27 mouse cellular contexts compared by ENCODE assay signal in the genomic region with DNA sequence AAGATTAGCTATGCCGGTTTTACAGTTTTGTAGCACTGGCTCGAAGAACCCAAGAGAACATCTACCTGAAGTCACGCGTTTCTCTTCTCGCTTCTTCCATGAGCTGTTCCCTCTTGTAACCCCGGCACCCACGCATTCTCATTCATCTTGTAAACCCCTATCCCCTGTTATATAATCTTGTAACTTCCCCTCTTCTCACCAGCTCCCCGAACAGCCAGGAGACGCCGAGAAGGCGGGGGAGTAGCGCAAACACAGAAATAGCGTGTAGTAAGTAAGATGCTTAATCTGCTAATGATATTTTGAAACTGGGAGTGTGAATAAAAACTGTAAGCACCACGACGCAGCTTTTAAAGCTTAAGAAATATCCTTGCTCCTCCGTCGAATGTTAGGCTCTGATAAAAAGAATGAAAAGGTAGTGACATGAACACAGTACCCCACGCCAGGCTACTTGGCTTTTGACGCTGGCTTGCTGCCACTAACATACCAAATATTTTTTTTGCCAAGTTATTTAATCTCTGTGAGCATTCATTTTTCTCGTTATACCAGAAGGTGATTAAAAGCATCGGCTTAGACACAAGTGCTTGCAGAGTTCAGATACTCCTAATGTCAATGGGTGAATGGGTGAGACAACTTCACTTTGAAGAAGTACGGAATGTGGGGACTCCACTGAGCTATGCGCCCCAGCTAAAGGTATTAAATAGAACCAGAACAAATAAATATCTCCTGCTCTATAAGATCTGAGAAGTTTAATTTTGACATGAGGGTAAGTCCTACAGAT. TPM values are rescaled to one million over a fixed set of nuclear protein-coding genes. Genes with fewer than 3 reads are reported as not detected.
A peak's percentile ranks its signal among the peaks of the same experiment; 100 is the strongest.
DNase-seq lines count a peak whose midpoint lies in the region; ATAC-seq and TF ChIP-seq lines count a peak whose summit lies in the region.
"Had no signal": no experiment of that assay in that cellular context is flagged by ENCODE, and none has a peak within 500 bp of the region (broad histone marks: within the 10 kb centered on the region; RNA-seq: fewer than 3 reads in every experiment).

No protein-coding gene starts in this region.

- no peak for TF ChIP-seq POLR2A in spleen, adult 2 months (IDR thresholded peaks at IDR 0.05; ENCODE audit: low read depth, low read length)

- peaks cover 7% of the 10 kb centered on the region; the same call in 1 of the 2 replicates for H3K4me1 ChIP-seq in heart, embryonic 16.5 days (ENCODE audit: control insufficient read depth, insufficient read depth, low read length)
- no peaks in the 10 kb centered on the region; the same call in 1 of the 2 replicates for H3K4me1 ChIP-seq in spleen, adult 2 months (ENCODE audit: control insufficient read depth, insufficient read depth, insufficient read length)
- H3K4me1 ChIP-seq: hindbrain, embryonic 15.5 days had no signal

- TF ChIP-seq CTCF in spleen, adult 2 months (IDR thresholded peaks at IDR 0.05; ENCODE audit: extremely low read depth, insufficient read depth, insufficient read length, insufficient replicate concordance): no peak

- no peak for ATAC-seq in heart, embryonic 16.5 days (replicated peaks; ENCODE audit: extremely low read depth, insufficient read depth, low FRiP score)
- peak; percentile 47 for ATAC-seq in erythroblast, adult 5-6 weeks (replicated peaks; ENCODE audit: low FRiP score, poor library complexity, severe bottlenecking)
- ATAC-seq: activated CD4-positive, CD25-positive, alpha-beta regulatory T cell, adult 4 months; forebrain, embryonic 15.5 days had no signal

- H3K27ac ChIP-seq in heart, embryonic 16.5 days (ENCODE audit: low read length): no peak overlapping the region
- H3K27ac ChIP-seq in spleen, adult 2 months (ENCODE audit: insufficient read depth, low read length): peak overlapping the region; percentile 42; the same call in 1 of the 2 replicates
- H3K27ac ChIP-seq: forebrain, embryonic 15.5 days; heart, embryonic 10.5 days; hindbrain, embryonic 15.5 days; left cerebral cortex, adult 2 months; limb, embryonic 15.5 days; liver, embryonic 15.5 days; macrophage; midbrain, embryonic 12.5 days had no signal

- no peaks in the 10 kb centered on the region for H3K36me3 ChIP-seq in heart, embryonic 16.5 days (ENCODE audit: control insufficient read depth, insufficient read depth)
- no peaks in the 10 kb centered on the region for H3K36me3 ChIP-seq in spleen, adult 2 months (ENCODE audit: control insufficient read depth, insufficient read depth, low read length)
- H3K36me3 ChIP-seq: forebrain, embryonic 15.5 days; G1E; heart, embryonic 10.5 days; hindbrain, embryonic 15.5 days; limb, embryonic 15.5 days; liver, embryonic 15.5 days; midbrain, embryonic 12.5 days had no signal

- intact Hi-C loops in gastrocnemius, postnatal 14 days (cut with DNase I; ENCODE audit: low total_unique reads): no loop called here

- WGBS in heart, embryonic 16.5 days: 62% methylated on average over 23 of the region's 23 CpGs
- 32% methylated on average over 23 of the region's 23 CpGs for WGBS in spleen, adult 2 months

- no peak for DNase-seq in heart, adult 18-20 months
- DNase-seq in spleen, adult 2 months (ENCODE audit: low read depth in 1 of 2, low spot score in 2 of 2): no peak
- no peak for DNase-seq in spleen, adult 18-20 months
- peak; percentile 47 for DNase-seq in telencephalon, adult 2 months (ENCODE audit: low read depth, low spot score)
- DNase-seq in urinary bladder, postnatal 10 days (ENCODE audit: low spot score): no peak
- DNase-seq in gastrocnemius, postnatal 14 days: no peak
- DNase-seq: adrenal gland, adult 8-10 months; B cell, adult 2 months; cerebellum, adult 8-10 months; cerebellum, postnatal 36 days; gastrocnemius, postnatal 10 days; heart, postnatal 36 days; layer of hippocampus, adult 9-11 months; left cerebral cortex, postnatal 4 days had no signal

- H3K9me3 ChIP-seq in heart, embryonic 16.5 days (replicated peaks; ENCODE audit: control insufficient read depth, low read length): no peaks in the 10 kb centered on the region
- H3K9me3 ChIP-seq: forebrain, embryonic 15.5 days; G1E; heart, embryonic 10.5 days; hindbrain, embryonic 15.5 days; limb, embryonic 15.5 days; liver, embryonic 15.5 days; midbrain, embryonic 12.5 days had no signal

- no peak overlapping the region for H3K9ac ChIP-seq in heart, embryonic 16.5 days (ENCODE audit: low read length)
- H3K9ac ChIP-seq: forebrain, embryonic 15.5 days; hindbrain, embryonic 15.5 days; limb, embryonic 15.5 days; liver, embryonic 15.5 days; midbrain, embryonic 12.5 days had no signal

- peak overlapping the region; percentile 13; the same call in 1 of the 2 replicates for H3K4me2 ChIP-seq in heart, embryonic 16.5 days (ENCODE audit: low read depth, low read length)
- H3K4me2 ChIP-seq: forebrain, embryonic 15.5 days; hindbrain, embryonic 15.5 days; limb, embryonic 15.5 days; liver, embryonic 15.5 days; midbrain, embryonic 12.5 days had no signal

- H3K4me3 ChIP-seq in heart, embryonic 16.5 days (ENCODE audit: low read length): no peak overlapping the region
- no peak overlapping the region for H3K4me3 ChIP-seq in spleen, adult 2 months (ENCODE audit: extremely low read depth, insufficient read depth, insufficient read length)
- H3K4me3 ChIP-seq: forebrain, embryonic 15.5 days; heart, embryonic 10.5 days; hindbrain, embryonic 15.5 days; left cerebral cortex, adult 2 months; limb, embryonic 15.5 days; liver, embryonic 15.5 days; midbrain, embryonic 12.5 days had no signal

- H3K27me3 ChIP-seq in heart, embryonic 16.5 days (ENCODE audit: control insufficient read depth, insufficient read depth, low read length): no peaks in the 10 kb centered on the region
- no peaks in the 10 kb centered on the region for H3K27me3 ChIP-seq in spleen, adult 2 months (ENCODE audit: control insufficient read depth, insufficient read depth, low read length)
- H3K27me3 ChIP-seq: CH12.LX; forebrain, embryonic 15.5 days; hindbrain, embryonic 15.5 days; limb, embryonic 15.5 days; liver, embryonic 15.5 days; midbrain, embryonic 12.5 days had no signal

RNA-seq across cellular contexts. Expression of gene Usp15, which starts 5.4 kb away (rescaled TPM):
- polyA plus RNA-seq in heart, embryonic 16.5 days (2015; fragmentation: Nextera tagmentation; extraction: Ambion mirVana): 58.3 and 66.0 TPM in 2 replicates
- total RNA-seq in heart, adult 18-20 months (2021): 10 to 100 TPM; 89.5 to 93.9 TPM
- polyA plus RNA-seq in spleen, adult 2 months (2012; rRNA removed): 3.7 and 5.2 TPM in 2 replicates
- 421 and 430 TPM in 2 replicates for total RNA-seq in erythroblast, adult 5-6 weeks (2015; ENCODE audit: low replicate concordance)
- total RNA-seq in erythroblast, adult 5-6 weeks (2017; ENCODE audit: low replicate concordance): 1,103 and 1,309 TPM in 2 replicates
- 100 to 1,000 TPM; 145 to 155 TPM for total RNA-seq in gastrocnemius, postnatal 14 days (2021)
